Mouse (Mus musculus) forebrain, embryonic 10.5 days (tissue): ENCODE measurements around the gene Gbp6. TPM values are rescaled to one million over a fixed set of nuclear protein-coding genes. Genes with fewer than 3 reads are reported as not detected.
"Not testable (repeated sequence)": the region's sequence is repeated elsewhere in the genome, so short reads cannot be mapped to it uniquely, and the experiment has no call there.

ENCODE experiments used
- DNase-seq: peaks from one replicate; pipeline ENCODE4 v3.0.0-alpha.2; 2017; ENCODE audit warnings: low spot score; ENCODE audit errors: extremely low spot score
- H3K27ac ChIP-seq: fragments of 300-500 bp; sonication (generic); 2 replicates; pipeline ENCODE4 v1.5.1; 2016; ENCODE audit warnings: mild to moderate bottlenecking
- H3K27me3 ChIP-seq: fragments of 300-500 bp; sonication (generic); 2 replicates; pipeline ENCODE4 v1.6.1; 2016; ENCODE audit warnings: mild to moderate bottlenecking; ENCODE audit not compliant: poor library complexity, severe bottlenecking
- H3K36me3 ChIP-seq: fragments of 300-500 bp; sonication (generic); replicated peaks from 2 replicates; pipeline ENCODE4 v1.6.1; 2016; ENCODE audit warnings: mild to moderate bottlenecking, moderate library complexity
- H3K4me1 ChIP-seq: fragments of 300-500 bp; sonication (generic); 2 replicates; pipeline ENCODE4 v1.6.1; 2016
- H3K4me3 ChIP-seq: fragments of 300-500 bp; sonication (generic); 2 replicates; pipeline ENCODE4 v1.5.1; 2016; ENCODE audit warnings: mild to moderate bottlenecking, moderate library complexity
- H3K9me3 ChIP-seq: fragments of 300-500 bp; sonication (generic); 2 replicates; pipeline ENCODE4 v1.6.1; 2016; ENCODE audit warnings: mild to moderate bottlenecking, moderate library complexity
- WGBS: fragments of 180-500 bp; shearing (Covaris S2); methylation state at CpG from one replicate; pipeline ENCODE4 v1.1.7; 2016; 5-methylcytosine and 5-hydroxymethylcytosine counted together
- polyA plus RNA-seq: library from polyadenylated mRNA; unstranded; fragments of >200 nt; fragmentation: Nextera tagmentation; extraction: Ambion mirVana; gene quantifications from 2 replicates; pipeline ENCODE4 v1.2.1, GENCODE M21; 2016

Gene Gbp6
- polyA plus RNA-seq, 1 experiment from 2014 or later: 0.12 TPM

- not testable (repeated sequence) for H3K27me3 ChIP-seq, H3K4me1 ChIP-seq, DNase-seq, H3K36me3 ChIP-seq, H3K9me3 ChIP-seq, H3K4me3 ChIP-seq, H3K27ac ChIP-seq
- 67% methylated on average over 1 of the region's 3 CpGs for WGBS
These were observed 32.8 kb downstream of the Gbp6 start for GRCm38 (mm10) chr5:105260673-105261072.

GRCm38 (mm10) chr5:105252491-105252890 is 41.0 kb downstream of the Gbp6 start:
- no peak overlapping the region for H3K27ac ChIP-seq
- H3K4me1 ChIP-seq: peaks cover 6% of the 10 kb centered on the region
- H3K36me3 ChIP-seq: no peaks in the 10 kb centered on the region
- H3K4me3 ChIP-seq: no peak overlapping the region
- H3K9me3 ChIP-seq: no peaks in the 10 kb centered on the region
- DNase-seq: no peak
- no peaks in the 10 kb centered on the region for H3K27me3 ChIP-seq

- not testable (repeated sequence) for H3K27me3 ChIP-seq, H3K9me3 ChIP-seq, H3K4me3 ChIP-seq, H3K4me1 ChIP-seq, H3K27ac ChIP-seq, H3K36me3 ChIP-seq, DNase-seq
- WGBS: 88% methylated on average over 3 of the region's 3 CpGs
These were observed 48.8 kb downstream of the Gbp6 start for GRCm38 (mm10) chr5:105244741-105245140.

GRCm38 (mm10) chr5:105240982-105241381 is 52.5 kb downstream of the Gbp6 start:
- not testable (repeated sequence) for H3K36me3 ChIP-seq, DNase-seq

GRCm38 (mm10) chr5:105239483-105240047 is 53.9 kb downstream of the Gbp6 start, which contains the start of gene Gbp10:
Gene Gbp10 (minus strand): TSS chr5:105239533.
- H3K4me3 ChIP-seq, H3K27me3 ChIP-seq, H3K36me3 ChIP-seq, H3K9me3 ChIP-seq, H3K4me1 ChIP-seq, DNase-seq, H3K27ac ChIP-seq: not testable (repeated sequence)

More at GRCm38 (mm10) chr5:105240982-105241381, 52.5 kb downstream of the Gbp6 start:
- H3K4me3 ChIP-seq, H3K9me3 ChIP-seq, H3K4me1 ChIP-seq, H3K27ac ChIP-seq, H3K27me3 ChIP-seq: not testable (repeated sequence)
- 89% methylated on average over 5 of the region's 5 CpGs for WGBS

GRCm38 (mm10) chr5:105238402-105238801 is 55.1 kb downstream of the Gbp6 start:
- DNase-seq, H3K27me3 ChIP-seq, H3K9me3 ChIP-seq, H3K4me3 ChIP-seq, H3K36me3 ChIP-seq, H3K27ac ChIP-seq, H3K4me1 ChIP-seq: not testable (repeated sequence)
- 91% methylated on average over 1 of the region's 1 CpGs for WGBS

- not testable (repeated sequence) for DNase-seq, H3K4me3 ChIP-seq, H3K36me3 ChIP-seq, H3K9me3 ChIP-seq, H3K4me1 ChIP-seq, H3K27ac ChIP-seq, H3K27me3 ChIP-seq
- WGBS: 88% methylated on average over 3 of the region's 3 CpGs
These were observed 57.5 kb downstream of the Gbp6 start for GRCm38 (mm10) chr5:105236040-105236439.

Other genes starting within 250 kb of the Gbp6 start
- gene Gbp9, start 154.2 kb downstream of the Gbp6 start, polyA plus RNA-seq: 0.50 and 0.63 TPM in 2 replicates
- 0.26 TPM in 1 of 2 replicates, not detected in the other for gene Gbp8, start 154.2 kb downstream of the Gbp6 start, polyA plus RNA-seq
- gene Gbp4, start 154.1 kb downstream of the Gbp6 start, polyA plus RNA-seq: 0.04 and 0.33 TPM in 2 replicates
- not detected in 2 replicates for gene Gbp10, start 54.2 kb downstream of the Gbp6 start, polyA plus RNA-seq
- gene Gm43302, start within 50 bp of the Gbp6 start, polyA plus RNA-seq: not detected in 2 replicates
- 7.7 and 8.1 TPM in 2 replicates for gene Lrrc8b, start 122.1 kb upstream of the Gbp6 start, polyA plus RNA-seq
- 12.4 and 14.8 TPM in 2 replicates for gene Lrrc8c, start 225.7 kb upstream of the Gbp6 start, polyA plus RNA-seq